8 mouse cellular contexts compared by ENCODE assay signal in genomic region chr10:80557346-80557965, GRCm38 (mm10). TPM values are rescaled to one million over a fixed set of nuclear protein-coding genes. Genes with fewer than 3 reads are reported as not detected.
DNase-seq lines count a peak whose midpoint lies in the region; ATAC-seq and TF ChIP-seq lines count a peak whose summit lies in the region.

No protein-coding gene starts in this region.

- no peaks in the 10 kb centered on the region for H3K9me3 ChIP-seq in ES-E14 (ENCODE audit: control insufficient read depth, insufficient read depth, low read depth, low read length)
- no peaks in the 10 kb centered on the region for H3K9me3 ChIP-seq in lung, embryonic 15.5 days

- H3K27ac ChIP-seq in ES-E14 (ENCODE audit: insufficient read depth, low read depth, low read length, poor library complexity, severe bottlenecking) = no peak overlapping the region
- H3K27ac ChIP-seq in lung, embryonic 15.5 days = no peak overlapping the region

- no peaks in the 10 kb centered on the region for H3K27me3 ChIP-seq in lung, embryonic 15.5 days

- in situ Hi-C loops in ES-E14 (cut with MboI; ENCODE audit: low sequenced_read_pairs in 2 of 2, unreplicated experiment in 2 of 2) = no loop called here

- 28% methylated on average over 5 of the region's 5 CpGs for WGBS in lung, embryonic 15.5 days

- peak; percentile 76 to 77 for DNase-seq in B cell, adult 2 months
- DNase-seq in ES-E14 (ENCODE audit: low read depth, low spot score) = peak; percentile 72
- peak; percentile 83 for DNase-seq in cerebellum, adult 9-10 months
- DNase-seq in gastrocnemius, postnatal 36 days = peak; percentile 62 to 70
- DNase-seq in kidney, postnatal 14 days = peak; percentile 83
- peak; percentile 88 for DNase-seq in right cerebral cortex, postnatal 4 days

- H3K4me2 ChIP-seq in lung, embryonic 15.5 days = no peak overlapping the region

- peaks cover 5 to 16% of the 10 kb centered on the region in 2 experiments; a peak in 2 of 4 replicates for H3K4me1 ChIP-seq in ES-E14 (ENCODE audit: control insufficient read depth in 2 of 2, insufficient read depth in 2 of 2, low read length in 2 of 2, poor library complexity in 1 of 2)
- peaks cover 40% of the 10 kb centered on the region for H3K4me1 ChIP-seq in lung, embryonic 15.5 days

- H3K9ac ChIP-seq in ES-E14 (ENCODE audit: insufficient read depth, low read depth, low read length, poor library complexity, severe bottlenecking) = 0 out of 2 replicates have a peak overlapping the region, but pooled peaks have one; percentile 23
- H3K9ac ChIP-seq in lung, embryonic 15.5 days = 0 out of 2 replicates have a peak overlapping the region, but pooled peaks have one; percentile 10

- no peaks in the 10 kb centered on the region; the same call in 1 of the 2 replicates for H3K36me3 ChIP-seq in ES-E14 (ENCODE audit: control insufficient read depth, insufficient read depth, low read length, poor library complexity, severe bottlenecking)
- no peaks in the 10 kb centered on the region for H3K36me3 ChIP-seq in lung, embryonic 15.5 days

- no peak for ATAC-seq in lung, embryonic 15.5 days (ENCODE audit: borderline replicate concordance, extremely low read depth, low FRiP score, low TSS enrichment)
- no peak for ATAC-seq in monocyte, adult 5-6 weeks (replicated peaks; ENCODE audit: insufficient number of reproducible peaks, low FRiP score, low TSS enrichment, poor library complexity, severe bottlenecking)

- intact Hi-C loops in gastrocnemius, postnatal 36 days (cut with DNase I) = no loop called here

- no peak overlapping the region for H3K4me3 ChIP-seq in ES-E14 (ENCODE audit: insufficient read depth in 1 of 2, low read depth in 1 of 2, low read length in 2 of 2, poor library complexity in 1 of 2, severe bottlenecking in 1 of 2)
- H3K4me3 ChIP-seq in lung, embryonic 15.5 days = no peak overlapping the region

TF ChIP-seq in ES-E14, 5 proteins besides CTCF, POLR2A, EP300 and RAD21:
- TF ChIP-seq CHD2 (IDR thresholded peaks at IDR 0.05; ENCODE audit: low read depth, low read length) = no peak
- peak; percentile 20; the same call in 1 of the 2 replicates for TF ChIP-seq ZC3H11A (IDR thresholded peaks at IDR 0.05; ENCODE audit: borderline replicate concordance, low read depth, low read length)

RNA-seq across cellular contexts. Expression of gene Rexo1, which starts 3.9 kb away (rescaled TPM):
- total RNA-seq in ES-E14 (2012; rRNA removed) = 27.4 and 33.4 TPM in 2 replicates
- 1 to 10 TPM; 8.8 to 9.7 TPM for total RNA-seq in gastrocnemius, postnatal 36 days (2021)
- polyA plus RNA-seq in lung, embryonic 15.5 days (2015; fragmentation: Nextera tagmentation; extraction: Ambion mirVana) = 25.0 and 25.8 TPM in 2 replicates
- total RNA-seq in monocyte, adult 5-6 weeks (2017) = 21.1 to 32.2 TPM (median 24.1 TPM) in 3 replicates

RNA-seq across cellular contexts. Expression of gene Atp8b3, which starts 18.5 kb away (rescaled TPM):
- 0.80 and 2.3 TPM in 2 replicates for total RNA-seq in ES-E14 (2012; rRNA removed)
- not detected for total RNA-seq in gastrocnemius, postnatal 36 days (2021)
- polyA plus RNA-seq in lung, embryonic 15.5 days (2015; fragmentation: Nextera tagmentation; extraction: Ambion mirVana) = 0.05 and 0.16 TPM in 2 replicates
- 1.0 to 1.6 TPM in 2 of 3 replicates, not detected in the other for total RNA-seq in monocyte, adult 5-6 weeks (2017)

RNA-seq across cellular contexts. Expression of gene Klf16, which starts 19.7 kb away (rescaled TPM):
- total RNA-seq in ES-E14 (2012; rRNA removed) = 20.8 and 23.5 TPM in 2 replicates
- 1 to 10 TPM; 1.5 TPM for total RNA-seq in gastrocnemius, postnatal 36 days (2021)
- polyA plus RNA-seq in lung, embryonic 15.5 days (2015; fragmentation: Nextera tagmentation; extraction: Ambion mirVana) = 10.1 and 10.2 TPM in 2 replicates
- total RNA-seq in monocyte, adult 5-6 weeks (2017) = 5.1 to 8.5 TPM (median 8.2 TPM) in 3 replicates

RNA-seq across cellular contexts. Expression of gene Abhd17a, which starts 32.7 kb away (rescaled TPM):
- total RNA-seq in ES-E14 (2012; rRNA removed) = 67.9 and 68.7 TPM in 2 replicates
- total RNA-seq in gastrocnemius, postnatal 36 days (2021) = 10 to 100 TPM; 52.5 to 62.7 TPM
- 122 and 133 TPM in 2 replicates for polyA plus RNA-seq in lung, embryonic 15.5 days (2015; fragmentation: Nextera tagmentation; extraction: Ambion mirVana)
- 15.2 to 20.8 TPM (median 17.0 TPM) in 3 replicates for total RNA-seq in monocyte, adult 5-6 weeks (2017)

RNA-seq across cellular contexts. Expression of gene Scamp4, which starts 45.2 kb away (rescaled TPM):
- 54.8 and 83.8 TPM in 2 replicates for total RNA-seq in ES-E14 (2012; rRNA removed)
- 10 to 100 TPM; 14.5 to 14.8 TPM for total RNA-seq in gastrocnemius, postnatal 36 days (2021)
- 79.0 and 84.8 TPM in 2 replicates for polyA plus RNA-seq in lung, embryonic 15.5 days (2015; fragmentation: Nextera tagmentation; extraction: Ambion mirVana)
- total RNA-seq in monocyte, adult 5-6 weeks (2017) = 6.0 to 11.2 TPM (median 7.9 TPM) in 3 replicates
